Mouse (Mus musculus): ENCODE results near the gene Gm42791. TPM values are rescaled to one million over a fixed set of nuclear protein-coding genes. Genes with fewer than 3 reads are reported as not detected.

The Gm42791 gene
- polyA plus RNA-seq, 1 experiment from 2014 or later = 0.42 TPM

GRCm38 (mm10) chr5:148895034-148895433, 99.9 kb downstream of the Gm42791 start:
- Histone ChIP-seq H3K36me3 (replicated peaks; ENCODE audit: insufficient read depth, low read length) (peaks cover 24% of the 10 kb centered on the region), H3K9ac (replicated peaks) (no peak overlapping the region), H3K4me2 (ENCODE audit: low read depth, low read length) (no peak overlapping the region), H3K27me3 (ENCODE audit: insufficient read depth, low read length) (no peaks in the 10 kb centered on the region), H3K27ac (ENCODE audit: low read depth) (no peak overlapping the region), H3K4me3 (ENCODE audit: low read depth, low read length) (no peak overlapping the region), H3K9me3 (ENCODE audit: low read length) (no peaks in the 10 kb centered on the region), H3K4me1 (ENCODE audit: insufficient read depth) (peaks cover 12% of the 10 kb centered on the region)
- DNase-seq = no peak
- no peak for ATAC-seq
- TF ChIP-seq CTCF (IDR thresholded peaks at IDR 0.05; ENCODE audit: low read depth) (no peak), EP300 (IDR thresholded peaks at IDR 0.05; ENCODE audit: low read depth) (no peak)
- WGBS (ENCODE audit: insufficient replicate concordance) = 76% methylated on average over 5 of the region's 5 CpGs

DNA sequence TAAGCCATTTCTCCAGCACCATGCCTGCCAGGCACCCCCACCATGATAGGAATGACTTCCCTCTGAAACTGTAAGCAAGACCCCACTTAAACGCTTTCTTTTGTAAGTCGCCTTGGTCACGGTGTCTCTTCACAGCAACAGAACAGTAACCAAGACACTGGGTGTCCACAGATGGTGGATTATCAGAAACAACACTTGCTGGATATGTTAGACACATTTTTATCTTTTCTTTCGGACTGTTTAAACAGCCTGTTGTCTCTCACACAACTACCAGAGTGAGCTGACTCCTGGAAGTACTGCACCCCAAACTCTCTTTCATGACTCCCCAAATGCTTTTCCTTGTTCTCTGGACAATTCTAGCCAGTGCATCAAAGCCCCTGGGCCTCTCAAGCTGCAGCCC, 104.7 kb downstream of the Gm42791 start:
- no peak for ATAC-seq
- TF ChIP-seq EP300 (IDR thresholded peaks at IDR 0.05; ENCODE audit: low read depth) (no peak), CTCF (IDR thresholded peaks at IDR 0.05; ENCODE audit: low read depth) (no peak)
- no peak for DNase-seq
- H3K9ac ChIP-seq (replicated peaks) = no peak overlapping the region
- H3K36me3 ChIP-seq (replicated peaks; ENCODE audit: insufficient read depth, low read length) = peaks cover 32% of the 10 kb centered on the region
- H3K27me3 ChIP-seq (ENCODE audit: insufficient read depth, low read length) = no peaks in the 10 kb centered on the region
- no peak overlapping the region for H3K4me3 ChIP-seq (ENCODE audit: low read depth, low read length)
- WGBS (ENCODE audit: insufficient replicate concordance) = 83% methylated on average over 4 of the region's 4 CpGs
- H3K9me3 ChIP-seq (ENCODE audit: low read length) = no peaks in the 10 kb centered on the region
- peaks cover 5% of the 10 kb centered on the region; the same call in 1 of the 2 replicates for H3K4me1 ChIP-seq (ENCODE audit: insufficient read depth)
- no peak overlapping the region for H3K4me2 ChIP-seq (ENCODE audit: low read depth, low read length)
- H3K27ac ChIP-seq (ENCODE audit: low read depth) = no peak overlapping the region

DNA sequence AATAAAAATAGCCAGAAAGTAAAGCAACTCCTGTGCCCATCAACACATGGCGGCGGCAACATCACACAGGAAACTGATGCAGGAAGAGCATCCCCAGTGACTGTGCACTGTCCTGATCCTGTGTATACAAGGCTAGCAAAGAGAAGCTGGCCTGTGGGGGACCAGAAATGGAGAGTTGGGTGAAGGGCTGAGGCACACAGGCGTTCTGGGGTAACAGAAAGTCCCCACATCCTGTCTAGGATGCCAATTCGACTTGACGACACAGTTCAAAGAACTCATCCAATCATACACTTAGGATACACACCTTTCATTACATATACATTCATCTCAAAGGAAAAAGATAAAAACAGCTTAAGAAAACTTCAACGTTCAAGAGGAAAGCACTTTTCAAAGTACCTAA, 106.9 kb downstream of the Gm42791 start:
- H3K4me3 ChIP-seq (ENCODE audit: low read depth, low read length) = no peak overlapping the region
- peaks cover 5% of the 10 kb centered on the region; the same call in 1 of the 2 replicates for H3K4me1 ChIP-seq (ENCODE audit: insufficient read depth)
- H3K27ac ChIP-seq (ENCODE audit: low read depth) = no peak overlapping the region
- no peak for TF ChIP-seq CTCF (IDR thresholded peaks at IDR 0.05; ENCODE audit: low read depth)
- TF ChIP-seq EP300 (IDR thresholded peaks at IDR 0.05; ENCODE audit: low read depth) = no peak
- H3K4me2 ChIP-seq (ENCODE audit: low read depth, low read length) = no peak overlapping the region
- no peak overlapping the region for H3K9ac ChIP-seq (replicated peaks)
- 80% methylated on average over 6 of the region's 6 CpGs for WGBS (ENCODE audit: insufficient replicate concordance)
- no peak for ATAC-seq
- DNase-seq = no peak
- H3K9me3 ChIP-seq (ENCODE audit: low read length) = no peaks in the 10 kb centered on the region
- H3K27me3 ChIP-seq (ENCODE audit: insufficient read depth, low read length) = no peaks in the 10 kb centered on the region
- H3K36me3 ChIP-seq (replicated peaks; ENCODE audit: insufficient read depth, low read length) = peaks cover 21% of the 10 kb centered on the region

- Histone ChIP-seq H3K27ac (ENCODE audit: low read depth) (no peak overlapping the region), H3K9me3 (ENCODE audit: low read length) (no peaks in the 10 kb centered on the region), H3K4me3 (ENCODE audit: low read depth, low read length) (0 out of 2 replicates have a peak overlapping the region, but pooled peaks have one; percentile 4), H3K9ac (replicated peaks) (no peak overlapping the region; the same call in 1 of the 2 replicates), H3K27me3 (ENCODE audit: insufficient read depth, low read length) (no peaks in the 10 kb centered on the region), H3K4me2 (ENCODE audit: low read depth, low read length) (peak overlapping the region; percentile 64), H3K4me1 (ENCODE audit: insufficient read depth) (peaks cover 5% of the 10 kb centered on the region; the same call in 1 of the 2 replicates), H3K36me3 (replicated peaks; ENCODE audit: insufficient read depth, low read length) (peaks cover 12% of the 10 kb centered on the region)
- DNase-seq = peak; percentile 80
- TF ChIP-seq CTCF (IDR thresholded peaks at IDR 0.05; ENCODE audit: low read depth) (no peak), EP300 (IDR thresholded peaks at IDR 0.05; ENCODE audit: low read depth) (no peak)
- peak; percentile 96 for ATAC-seq
- 34% methylated on average over 22 of the region's 22 CpGs for WGBS (ENCODE audit: insufficient replicate concordance)
These were observed 108.9 kb downstream of the Gm42791 start for GRCm38 (mm10) chr5:148885821-148886609.

- 80% methylated on average over 8 of the region's 8 CpGs for WGBS (ENCODE audit: insufficient replicate concordance)
These were observed 111.3 kb downstream of the Gm42791 start for GRCm38 (mm10) chr5:148883671-148884070.

DNA sequence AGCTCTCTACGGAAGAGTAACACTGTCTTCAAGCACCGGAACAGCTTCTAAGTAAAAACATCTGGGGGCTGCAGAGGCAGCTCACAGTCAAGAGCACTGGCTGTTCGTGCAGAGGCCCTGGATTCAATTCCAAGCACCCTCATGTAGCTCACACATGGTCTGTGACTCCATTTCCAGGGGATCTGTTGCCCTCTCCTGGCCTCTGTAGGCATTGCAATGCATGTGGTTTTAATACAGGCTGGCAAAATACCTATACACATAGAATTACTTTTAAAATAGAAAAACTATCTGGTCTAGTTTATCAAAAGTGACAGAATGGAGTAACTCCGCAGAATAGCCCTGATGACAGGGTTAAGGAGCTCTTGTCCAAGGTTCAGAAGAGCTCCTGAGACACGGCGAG, 115.7 kb downstream of the Gm42791 start:
- TF ChIP-seq CTCF (IDR thresholded peaks at IDR 0.05; ENCODE audit: low read depth) (peak; percentile 64), EP300 (IDR thresholded peaks at IDR 0.05; ENCODE audit: low read depth) (no peak)
- peaks cover 26% of the 10 kb centered on the region for H3K36me3 ChIP-seq (replicated peaks; ENCODE audit: insufficient read depth, low read length)
- DNase-seq (peak; percentile 34), ATAC-seq (no peak)
- H3K9ac ChIP-seq (replicated peaks) = no peak overlapping the region
- H3K9me3 ChIP-seq (ENCODE audit: low read length) = no peaks in the 10 kb centered on the region
- 91% methylated on average over 6 of the region's 6 CpGs for WGBS (ENCODE audit: insufficient replicate concordance)
- H3K27ac ChIP-seq (ENCODE audit: low read depth) = no peak overlapping the region
- H3K4me2 ChIP-seq (ENCODE audit: low read depth, low read length) = no peak overlapping the region
- no peaks in the 10 kb centered on the region for H3K27me3 ChIP-seq (ENCODE audit: insufficient read depth, low read length)
- no peaks in the 10 kb centered on the region for H3K4me1 ChIP-seq (ENCODE audit: insufficient read depth)
- H3K4me3 ChIP-seq (ENCODE audit: low read depth, low read length) = no peak overlapping the region

More at GRCm38 (mm10) chr5:148883671-148884070, 111.3 kb downstream of the Gm42791 start:
- DNase-seq (no peak), ATAC-seq (no peak)
- Histone ChIP-seq H3K27ac (ENCODE audit: low read depth) (no peak overlapping the region), H3K4me1 (ENCODE audit: insufficient read depth) (peaks cover 5% of the 10 kb centered on the region; the same call in 1 of the 2 replicates), H3K9me3 (ENCODE audit: low read length) (no peaks in the 10 kb centered on the region), H3K4me2 (ENCODE audit: low read depth, low read length) (no peak overlapping the region), H3K36me3 (replicated peaks; ENCODE audit: insufficient read depth, low read length) (peaks cover 4% of the 10 kb centered on the region), H3K4me3 (ENCODE audit: low read depth, low read length) (no peak overlapping the region), H3K9ac (replicated peaks) (no peak overlapping the region), H3K27me3 (ENCODE audit: insufficient read depth, low read length) (no peaks in the 10 kb centered on the region)
- TF ChIP-seq CTCF (IDR thresholded peaks at IDR 0.05; ENCODE audit: low read depth) (no peak), EP300 (IDR thresholded peaks at IDR 0.05; ENCODE audit: low read depth) (no peak)

Data from liver, postnatal 0 days (tissue).